Mouse (Mus musculus) stomach, embryonic 14.5 days (tissue): ENCODE data around the gene Prkcg. TPM values are rescaled to one million over a fixed set of nuclear protein-coding genes. Genes with fewer than 3 reads are reported as not detected.

Source experiments
- ATAC-seq: fragments of 200-750 bp; cut with Nextera tagmentation; 2 replicates; pipeline ENCODE4 v1.8.0; 2017; ENCODE audit warnings: low read depth, moderate TSS enrichment; ENCODE audit not compliant: insufficient number of reproducible peaks, insufficient read depth, low FRiP score
- H3K27ac ChIP-seq: fragments of 300-500 bp; sonication (generic); 2 replicates; pipeline ENCODE4 v1.5.1; 2014; ENCODE audit warnings: mild to moderate bottlenecking, low read length, moderate library complexity, mixed read lengths
- H3K27me3 ChIP-seq: fragments of 300-500 bp; sonication (generic); 2 replicates; pipeline ENCODE4 v1.6.1; 2014; ENCODE audit warnings: low read length, control low read depth, mixed read lengths; ENCODE audit not compliant: control insufficient read depth, insufficient read depth
- H3K36me3 ChIP-seq: fragments of 300-500 bp; sonication (generic); 2 replicates; pipeline ENCODE4 v1.6.1; 2014; ENCODE audit warnings: mild to moderate bottlenecking, control low read depth, low read length, moderate library complexity, mixed read lengths; ENCODE audit not compliant: control insufficient read depth, insufficient read depth
- H3K4me1 ChIP-seq: fragments of 300-500 bp; sonication (generic); 2 replicates; pipeline ENCODE4 v1.6.1; 2014; ENCODE audit warnings: low read length, control low read depth, mixed read lengths; ENCODE audit not compliant: control insufficient read depth, insufficient read depth
- H3K4me2 ChIP-seq: fragments of 300-500 bp; sonication (generic); replicated peaks from 2 replicates; pipeline ENCODE4 v1.6.1; 2014; ENCODE audit warnings: low read depth, low read length, control low read depth
- H3K4me3 ChIP-seq: fragments of 300-500 bp; sonication (generic); 2 replicates; pipeline ENCODE4 v1.5.1; 2014; ENCODE audit warnings: low read depth, low read length, control low read depth
- H3K9ac ChIP-seq: fragments of 300-500 bp; sonication (generic); replicated peaks from 2 replicates; pipeline ENCODE4 v1.6.1; 2014; ENCODE audit warnings: low read depth, mild to moderate bottlenecking, control low read depth, low read length, moderate library complexity, mixed read lengths
- H3K9me3 ChIP-seq: fragments of 300-500 bp; sonication (generic); 2 replicates; pipeline ENCODE4 v1.6.1; 2016; ENCODE audit warnings: low read depth, low read length, control low read depth; ENCODE audit not compliant: control insufficient read depth
- WGBS: fragments of 180-500 bp; shearing (Covaris S2); extraction: QIAGEN DNeasy Blood & Tissue Kit; methylation state at CpG from one replicate; pipeline ENCODE4 v1.1.7; 2014; 5-methylcytosine and 5-hydroxymethylcytosine counted together
- polyA plus RNA-seq: library from polyadenylated mRNA; unstranded; fragments of >200 nt; fragmentation: Nextera tagmentation; extraction: Ambion mirVana; gene quantifications from 2 replicates; pipeline ENCODE4 v1.2.1, GENCODE M21; 2014

Gene Prkcg
- polyA plus RNA-seq, 1 experiment from 2014 or later, result 0.75 TPM

DNA sequence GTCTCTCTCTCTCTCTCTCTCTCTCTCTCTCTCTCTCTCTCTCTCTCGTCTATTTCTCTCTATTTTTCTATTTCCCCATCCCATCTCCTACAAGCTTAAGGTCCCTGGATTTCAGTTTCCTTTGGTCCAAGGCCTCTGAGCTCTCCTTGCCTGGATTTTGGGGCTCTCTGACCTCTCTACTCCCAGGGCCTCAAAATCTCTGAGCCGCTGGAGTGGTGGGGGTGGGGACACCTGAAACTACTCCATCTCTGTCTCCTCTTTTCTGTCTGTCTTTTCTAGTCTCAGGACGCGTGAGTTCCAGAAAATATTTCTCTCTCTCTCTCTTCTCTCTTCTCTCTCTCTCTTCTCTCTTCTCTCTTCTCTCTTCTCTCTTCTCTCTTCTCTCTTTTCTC lies 43.2 kb downstream of the Prkcg start:
- ATAC-seq, result no peak
- 0% methylated on average over 4 of the region's 4 CpGs for WGBS
- peak overlapping the region; percentile 91 for H3K27ac ChIP-seq

GRCm38 (mm10) chr7:3332619-3333521 lies 43.9 kb downstream of the Prkcg start, which contains the start of gene Cacng7:
Cacng7 (plus strand) TSS chr7:3332955.
- Histone ChIP-seq H3K36me3 (no peaks in the 10 kb centered on the region), H3K27me3 (no peaks in the 10 kb centered on the region), H3K9me3 (no peaks in the 10 kb centered on the region), H3K9ac (peak within 1 kb of the TSS; percentile 45), H3K27ac (peak within 1 kb of the TSS; percentile 91), H3K4me1 (no peaks in the 10 kb centered on the region), H3K4me3 (peak within 1 kb of the TSS; percentile 39), H3K4me2 (peak within 1 kb of the TSS; percentile 49)
- WGBS, result 1% methylated on average over 62 of the region's 65 CpGs
- ATAC-seq, result peak; percentile 74

More for the DNA sequence above, 43.2 kb downstream of the Prkcg start:
- peak overlapping the region; percentile 49 for H3K4me2 ChIP-seq
- no peaks in the 10 kb centered on the region for H3K36me3 ChIP-seq
- no peaks in the 10 kb centered on the region for H3K4me1 ChIP-seq
- peak overlapping the region; percentile 39 for H3K4me3 ChIP-seq
- no peaks in the 10 kb centered on the region for H3K9me3 ChIP-seq
- no peaks in the 10 kb centered on the region for H3K27me3 ChIP-seq
- H3K9ac ChIP-seq, result no peak overlapping the region; the same call in 1 of the 2 replicates

- ATAC-seq, result no peak
- H3K4me1 ChIP-seq, result no peaks in the 10 kb centered on the region
- H3K36me3 ChIP-seq, result no peaks in the 10 kb centered on the region
- peak overlapping the region; percentile 49 for H3K4me2 ChIP-seq
- H3K9me3 ChIP-seq, result no peaks in the 10 kb centered on the region
- no peak overlapping the region for H3K27ac ChIP-seq
- WGBS, result 9% methylated on average over 5 of the region's 5 CpGs
- H3K4me3 ChIP-seq, result peak overlapping the region; percentile 39
- H3K9ac ChIP-seq, result peak overlapping the region; percentile 45
- no peaks in the 10 kb centered on the region for H3K27me3 ChIP-seq
Measured at GRCm38 (mm10) chr7:3333542-3333941, 44.6 kb downstream of the Prkcg start.

GRCm38 (mm10) chr7:3336412-3336811 lies 47.4 kb downstream of the Prkcg start:
- H3K9me3 ChIP-seq, result no peaks in the 10 kb centered on the region
- H3K27ac ChIP-seq, result no peak overlapping the region
- no peak overlapping the region for H3K4me3 ChIP-seq
- no peaks in the 10 kb centered on the region for H3K4me1 ChIP-seq
- H3K27me3 ChIP-seq, result no peaks in the 10 kb centered on the region
- peaks cover 4% of the 10 kb centered on the region; the same call in 1 of the 2 replicates for H3K36me3 ChIP-seq
- ATAC-seq, result no peak
- H3K4me2 ChIP-seq, result no peak overlapping the region
- no peak overlapping the region; the same call in 1 of the 2 replicates for H3K9ac ChIP-seq
- WGBS, result 64% methylated on average over 17 of the region's 17 CpGs

- Histone ChIP-seq H3K36me3 (peaks cover 4% of the 10 kb centered on the region; the same call in 1 of the 2 replicates), H3K27ac (no peak overlapping the region), H3K27me3 (no peaks in the 10 kb centered on the region), H3K4me3 (no peak overlapping the region), H3K4me1 (no peaks in the 10 kb centered on the region), H3K9me3 (no peaks in the 10 kb centered on the region), H3K4me2 (no peak overlapping the region), H3K9ac (no peak overlapping the region)
- WGBS, result 70% methylated on average over 11 of the region's 11 CpGs
- ATAC-seq, result no peak
Measured at GRCm38 (mm10) chr7:3338286-3338935, 49.4 kb downstream of the Prkcg start.

DNA sequence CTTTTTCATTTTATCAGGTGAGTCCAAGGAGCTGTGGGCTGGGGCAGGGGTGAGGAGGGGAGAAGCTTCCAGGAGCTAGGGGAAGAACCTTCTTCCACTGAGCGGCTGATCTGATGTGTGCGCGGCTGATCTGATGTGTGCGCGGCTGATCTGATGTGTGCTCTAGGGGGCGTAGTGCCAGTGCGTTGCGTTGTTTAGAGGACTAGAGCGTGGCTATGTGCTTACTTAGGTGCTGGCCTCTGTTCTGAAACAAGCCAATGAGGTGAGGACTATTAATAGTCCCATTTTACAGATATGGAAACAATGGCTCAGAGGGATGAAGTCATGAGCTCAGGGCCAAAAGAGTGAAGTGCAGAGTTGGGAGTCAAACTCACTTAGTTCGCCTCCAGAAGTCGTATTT lies 50.0 kb downstream of the Prkcg start:
- Histone ChIP-seq H3K27me3 (no peaks in the 10 kb centered on the region), H3K4me1 (no peaks in the 10 kb centered on the region), H3K9me3 (no peaks in the 10 kb centered on the region), H3K4me2 (no peak overlapping the region), H3K27ac (no peak overlapping the region), H3K9ac (no peak overlapping the region), H3K4me3 (no peak overlapping the region), H3K36me3 (peaks cover 4% of the 10 kb centered on the region; the same call in 1 of the 2 replicates)
- 88% methylated on average over 11 of the region's 11 CpGs for WGBS
- ATAC-seq, result no peak

- no peak overlapping the region for H3K4me2 ChIP-seq
- H3K4me1 ChIP-seq, result no peaks in the 10 kb centered on the region
- peaks cover 4% of the 10 kb centered on the region; the same call in 1 of the 2 replicates for H3K36me3 ChIP-seq
- no peaks in the 10 kb centered on the region for H3K27me3 ChIP-seq
- 80% methylated on average over 3 of the region's 3 CpGs for WGBS
- no peak overlapping the region for H3K9ac ChIP-seq
- ATAC-seq, result no peak
- H3K9me3 ChIP-seq, result no peaks in the 10 kb centered on the region
- no peak overlapping the region for H3K4me3 ChIP-seq
- no peak overlapping the region for H3K27ac ChIP-seq
Measured at GRCm38 (mm10) chr7:3343861-3344260, 54.9 kb downstream of the Prkcg start.

GRCm38 (mm10) chr7:3345301-3345700 lies 56.3 kb downstream of the Prkcg start:
- ATAC-seq, result no peak
- no peak overlapping the region for H3K9ac ChIP-seq
- no peaks in the 10 kb centered on the region for H3K9me3 ChIP-seq
- no peaks in the 10 kb centered on the region for H3K27me3 ChIP-seq
- H3K27ac ChIP-seq, result no peak overlapping the region
- H3K4me2 ChIP-seq, result no peak overlapping the region
- H3K4me1 ChIP-seq, result no peaks in the 10 kb centered on the region
- H3K36me3 ChIP-seq, result peaks cover 8% of the 10 kb centered on the region; the same call in 1 of the 2 replicates
- no peak overlapping the region for H3K4me3 ChIP-seq
- WGBS, result 93% methylated on average over 3 of the region's 3 CpGs
